Mouse (Mus musculus): ENCODE results near the gene Lin28a.
"Not testable (repeated sequence)": the region's sequence is repeated elsewhere in the genome, so short reads cannot be mapped to it uniquely, and the experiment has no call there.

Lin28a gene

DNA sequence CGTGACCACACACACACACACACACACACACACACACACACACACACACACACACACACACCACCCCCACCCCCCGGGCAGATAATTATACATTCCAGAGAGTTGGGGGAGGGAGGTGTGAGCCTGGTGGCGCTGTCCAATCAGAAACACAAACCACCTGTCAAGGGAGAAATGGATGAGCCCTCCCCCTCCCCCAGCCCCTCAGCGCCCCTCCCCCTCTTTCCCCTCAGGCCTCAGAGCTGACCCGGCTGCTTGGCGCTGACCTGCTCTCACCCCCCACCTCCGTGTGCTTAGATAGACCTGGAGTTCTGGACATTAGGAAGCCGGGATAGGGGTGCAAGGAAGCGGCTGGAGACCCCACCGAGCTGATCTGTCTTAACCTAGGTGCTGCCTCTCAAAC is 569 bp upstream of the Lin28a start:
- DNase-seq (ENCODE audit: low spot score), result no peak

DNA sequence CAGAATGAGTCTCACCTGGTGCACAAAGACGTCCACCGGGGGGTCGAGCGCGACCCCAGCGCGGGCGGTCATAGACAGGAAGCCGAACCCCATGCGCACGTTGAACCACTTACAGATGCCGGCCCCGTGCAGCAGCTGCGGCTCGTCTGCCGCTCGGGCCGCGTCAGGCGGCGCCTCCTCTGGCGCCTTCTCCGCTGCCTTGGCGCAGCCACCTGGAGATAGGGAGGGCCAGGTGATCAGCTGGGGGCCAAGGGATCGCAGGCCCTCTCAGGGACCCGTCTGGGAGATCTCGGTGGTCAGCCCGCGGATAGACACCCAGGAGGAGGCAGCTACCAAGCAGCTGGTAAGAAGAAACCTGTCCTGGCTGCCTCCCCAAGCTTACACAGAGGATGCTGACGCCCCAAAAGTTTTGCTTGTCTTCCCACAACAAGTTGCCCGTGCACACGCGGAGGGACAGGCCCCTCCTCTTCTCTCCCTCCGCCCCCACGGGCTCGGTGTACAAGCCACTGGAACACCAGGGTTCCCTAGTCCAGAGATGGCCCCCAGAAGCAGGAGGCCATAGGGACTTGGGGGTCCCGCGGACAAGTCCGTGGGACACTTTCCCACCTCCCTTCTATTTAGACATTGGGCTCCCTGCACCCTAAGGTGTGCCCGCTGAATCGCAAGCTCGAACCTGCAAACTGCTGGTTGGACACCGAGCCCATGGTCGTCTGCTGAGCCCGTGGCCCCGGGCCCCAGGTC is 433 bp downstream of the Lin28a start:
- no peak for DNase-seq (ENCODE audit: low spot score)

- no peak for DNase-seq (ENCODE audit: low spot score)
Measured at GRCm38 (mm10) chr4:134017201-134017865, 1.3 kb downstream of the Lin28a start.

GRCm38 (mm10) chr4:134016767-134017166 is 1.9 kb downstream of the Lin28a start:
- DNase-seq (ENCODE audit: low spot score), result no peak

- no peak for DNase-seq (ENCODE audit: low spot score)
Measured at GRCm38 (mm10) chr4:134016208-134016607, 2.4 kb downstream of the Lin28a start.

DNA sequence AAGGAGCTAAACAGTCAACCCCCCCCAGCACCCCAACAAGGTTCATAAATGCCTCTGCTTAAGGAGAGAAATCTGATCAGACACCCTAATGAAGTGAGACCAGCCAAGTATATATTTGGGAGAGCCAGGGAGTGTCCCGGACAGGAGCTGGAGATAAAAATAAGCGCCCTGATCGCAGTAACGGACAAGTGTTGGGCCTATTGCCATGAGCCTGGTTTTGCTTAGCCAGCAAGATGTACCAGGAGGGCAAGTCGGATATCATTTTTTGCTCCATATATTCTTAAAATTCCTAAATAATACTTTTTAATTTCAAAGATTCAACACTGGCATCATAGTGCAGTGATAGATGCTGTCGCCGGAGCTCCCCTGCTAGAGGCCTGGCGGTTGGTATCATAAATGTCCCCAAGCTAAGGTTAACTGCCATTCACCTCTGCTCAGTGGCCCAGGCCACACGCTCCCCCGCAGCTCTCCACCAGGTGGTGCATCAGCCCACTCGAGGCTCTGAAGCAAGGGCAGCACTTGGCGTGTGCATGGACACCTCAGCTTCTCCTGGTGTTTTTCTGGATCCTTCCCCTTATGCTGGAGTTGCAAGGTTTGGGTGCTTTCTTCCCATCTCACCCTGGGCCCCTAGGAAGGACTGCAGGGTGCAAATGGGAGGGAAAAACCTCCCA is 5.6 kb downstream of the Lin28a start:
- DNase-seq (ENCODE audit: low spot score), result no peak

DNA sequence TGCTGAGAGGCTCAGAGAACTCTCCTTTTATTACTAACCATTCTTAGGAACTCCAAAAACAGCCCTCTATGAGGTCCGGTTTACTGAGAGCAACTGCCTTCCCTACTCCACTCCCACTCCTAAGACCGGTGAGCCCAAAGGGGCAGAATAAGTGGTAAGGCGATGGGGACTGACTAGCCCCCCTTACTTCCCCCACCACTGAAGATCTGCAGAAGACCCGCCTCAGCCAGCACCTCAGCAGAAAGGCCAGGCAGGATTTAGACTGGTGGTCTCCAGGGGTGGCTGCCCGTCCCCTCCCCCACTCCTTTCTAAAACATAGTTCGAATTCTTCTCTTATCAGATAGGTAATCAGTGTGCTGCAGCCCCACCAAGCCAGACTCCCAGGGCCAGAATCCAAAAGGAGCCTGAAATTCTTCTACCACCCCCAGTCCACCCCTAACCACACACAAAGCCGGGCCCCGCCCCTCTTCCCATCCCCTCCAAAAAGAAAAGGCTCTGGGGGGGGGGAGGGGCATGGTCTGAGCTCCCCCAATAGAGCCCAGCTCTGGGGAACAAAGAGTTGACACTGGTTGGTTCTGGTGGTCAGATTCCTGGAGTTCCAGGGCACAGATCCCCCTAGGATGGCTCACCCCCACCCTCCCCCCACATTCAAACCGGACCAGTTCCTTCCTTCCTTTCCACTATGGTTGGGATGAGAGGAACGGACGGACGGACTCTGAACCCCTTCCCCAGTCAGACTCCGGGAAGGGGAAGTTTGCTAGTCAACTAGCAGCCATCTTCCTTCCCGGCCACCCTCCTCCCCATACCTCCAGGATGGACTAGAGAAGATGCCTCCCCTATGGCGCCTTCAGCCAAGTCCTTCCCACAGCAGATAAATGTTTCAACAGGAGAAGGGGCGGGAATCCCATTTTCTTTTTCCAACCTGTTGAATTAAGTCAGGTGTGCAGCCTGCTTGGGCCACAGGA is 6.9 kb downstream of the Lin28a start:
- DNase-seq (ENCODE audit: low spot score), result no peak

DNA sequence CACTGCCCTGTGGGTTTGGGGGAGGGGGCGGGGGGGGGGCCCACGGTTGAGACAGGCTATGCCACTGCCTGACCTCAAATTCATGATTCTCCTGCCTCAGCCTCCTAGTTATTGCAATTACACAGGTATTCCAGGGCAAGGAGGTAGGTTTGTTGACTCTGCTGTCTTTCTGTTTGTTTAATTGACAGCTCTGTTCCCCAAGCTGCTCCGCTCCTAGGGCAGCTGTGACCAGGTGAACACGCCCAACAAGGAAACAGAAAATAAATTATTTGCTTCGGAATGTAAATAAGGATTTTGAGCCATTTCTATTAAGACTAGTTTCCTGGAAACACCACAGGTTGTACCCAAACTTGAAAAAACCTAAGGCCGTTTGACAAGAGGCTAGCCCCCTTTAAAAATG is 8.9 kb downstream of the Lin28a start:
- DNase-seq (ENCODE audit: low spot score), result no peak

GRCm38 (mm10) chr4:134006845-134007244 is 11.8 kb downstream of the Lin28a start:
- no peak for DNase-seq (ENCODE audit: low spot score)

GRCm38 (mm10) chr4:134005581-134006358 is 12.9 kb downstream of the Lin28a start:
- no peak for DNase-seq (ENCODE audit: low spot score)

- DNase-seq (ENCODE audit: low spot score), result no peak
Measured at GRCm38 (mm10) chr4:134002903-134003302, 15.7 kb downstream of the Lin28a start.

DNA sequence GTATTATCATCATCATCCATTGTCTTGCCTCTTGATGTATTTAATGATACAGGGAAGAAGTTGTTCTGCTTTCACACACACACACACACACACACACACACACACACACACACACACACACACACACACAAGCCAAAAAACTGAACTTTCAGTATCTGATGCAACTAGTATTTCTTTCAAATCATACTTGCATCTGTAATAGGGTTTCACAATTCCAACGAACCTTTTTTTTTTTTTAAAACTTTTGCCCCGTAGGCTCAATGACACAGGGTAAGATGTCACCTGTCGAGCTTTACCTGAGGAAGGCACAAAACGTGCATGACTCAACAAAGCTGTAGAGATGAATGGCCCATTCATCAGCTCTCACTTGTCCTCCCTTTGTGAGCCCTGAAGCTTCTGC is 16.4 kb downstream of the Lin28a start:
- no peak for DNase-seq (ENCODE audit: low spot score)

GRCm38 (mm10) chr4:134001710-134002109 is 16.9 kb downstream of the Lin28a start:
- no peak for DNase-seq (ENCODE audit: low spot score)

DNA sequence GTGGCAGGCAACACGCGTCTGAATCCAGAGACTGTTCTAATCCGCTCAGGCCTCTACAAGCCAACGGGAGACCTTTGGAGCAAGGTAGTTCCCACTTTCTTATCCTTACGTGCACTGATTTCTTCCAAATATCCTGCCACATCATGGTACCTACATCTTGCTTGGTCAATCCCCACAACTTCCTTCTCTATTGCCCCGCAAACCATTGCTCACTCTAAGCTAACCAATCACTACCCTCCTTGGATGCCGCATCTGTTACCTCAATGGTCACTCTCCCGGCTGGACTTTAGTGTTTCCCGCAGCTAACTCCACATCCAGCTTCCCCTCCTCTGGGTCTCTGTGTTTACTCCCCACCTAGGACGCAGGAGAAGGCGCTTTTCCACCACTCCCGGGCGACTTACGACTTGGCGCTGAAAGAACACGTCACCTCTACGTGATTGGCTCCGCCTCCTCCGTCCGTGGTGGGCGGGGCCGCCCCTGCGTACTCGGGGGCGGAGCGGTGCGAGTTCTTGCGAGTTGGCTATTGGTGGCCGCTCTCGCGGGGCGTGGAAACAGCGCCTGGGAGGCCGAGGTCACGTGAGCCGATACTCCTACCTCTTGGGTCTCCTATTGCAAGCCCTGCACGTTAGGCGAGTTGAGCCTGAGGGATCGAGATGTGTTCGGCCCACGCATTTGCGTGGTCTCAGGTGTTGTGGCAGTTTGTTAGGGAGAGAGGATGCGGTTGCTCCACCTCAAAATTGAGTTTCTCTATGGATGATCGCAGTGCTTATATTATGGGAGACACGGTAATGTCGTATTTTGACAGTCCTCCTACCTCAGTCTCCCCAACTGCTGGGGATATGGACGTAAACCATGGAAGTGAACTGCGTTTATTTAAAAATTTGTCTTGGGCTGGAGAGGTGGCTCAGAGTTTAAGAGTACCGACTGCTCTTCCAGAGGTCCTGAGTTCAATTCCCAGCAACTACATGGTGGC is 17.9 kb downstream of the Lin28a start, which contains the start of gene Dhdds:
TSS of gene Dhdds (minus strand) at position 453 of the 973 bp plus-strand sequence.
- peak; percentile 96 for DNase-seq (ENCODE audit: low spot score)

- no peak for DNase-seq (ENCODE audit: low spot score)
Measured at GRCm38 (mm10) chr4:133994697-133995096, 23.9 kb downstream of the Lin28a start.

DNA sequence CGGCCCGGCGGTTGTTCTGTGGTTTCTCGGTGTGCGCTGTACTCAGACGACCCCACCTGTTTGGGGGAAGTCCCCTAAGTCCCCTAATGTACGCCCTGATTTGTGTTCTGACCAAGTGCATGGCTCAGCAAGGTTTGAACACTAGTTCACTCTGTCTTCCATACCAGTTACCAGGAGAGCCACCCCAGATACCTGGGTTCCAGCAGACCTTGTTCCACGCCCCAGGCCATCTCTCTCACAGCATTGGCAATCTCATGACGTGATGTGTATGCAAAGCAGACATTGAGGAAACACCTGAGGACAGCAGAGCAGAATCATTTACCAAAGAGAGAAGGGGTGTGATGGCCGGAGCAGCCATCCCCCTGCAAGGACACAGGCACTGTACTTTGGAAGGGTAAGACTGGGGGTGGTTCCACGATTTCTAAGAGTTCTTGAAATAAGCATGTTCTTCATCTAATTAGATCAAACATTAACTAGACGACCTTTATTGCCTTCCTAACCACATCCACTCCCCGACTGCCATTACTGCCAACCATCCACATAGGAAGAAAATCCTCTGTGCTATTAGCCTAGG is 27.5 kb downstream of the Lin28a start:
- no peak for DNase-seq (ENCODE audit: low spot score)

GRCm38 (mm10) chr4:133990035-133990434 is 28.6 kb downstream of the Lin28a start:
- no peak for DNase-seq (ENCODE audit: low spot score)

- not testable (repeated sequence) for DNase-seq (ENCODE audit: low spot score)
Measured at GRCm38 (mm10) chr4:133988289-133988688, 30.4 kb downstream of the Lin28a start.

- DNase-seq (ENCODE audit: low spot score), result no peak
Measured at GRCm38 (mm10) chr4:133982936-133983335, 35.7 kb downstream of the Lin28a start.

Measured in urinary bladder, postnatal 14 days (tissue).